Mouse (Mus musculus) adrenal gland, adult 18-20 months (tissue): Measurements from ENCODE around the gene Fchsd2. TPM values are rescaled to one million over a fixed set of nuclear protein-coding genes. Genes with fewer than 3 reads are reported as not detected.
A peak's percentile ranks its signal among the peaks of the same experiment; 100 is the strongest.

Experiments used
- DNase-seq, 2 experiments: peaks; one replicate each; pipeline ENCODE4 v3.0.0; 2021 to 2022; ENCODE audit warnings: low spot score in 2 of 2
- long read RNA-seq, 2 experiments: library from polyadenylated mRNA; stranded (forward); transcript quantifications; one replicate each; pipeline ENCODE4 v2.0.0; 2021
- total RNA-seq, 2 experiments: library from RNA; stranded (reverse); gene quantifications; 1 replicate in 1 of 2; 2 replicates in 1 of 2; pipeline ENCODE4 v1.2.3; 2021

Gene Fchsd2
- total RNA-seq, result 10 to 100 TPM; 15.9 to 18.8 TPM
- long read RNA-seq, experiment 1, partial matches to known transcripts, result 0 of 2 reads
- long read RNA-seq, experiment 1, other reads (novel, unspliced or antisense), result 2 of 2 reads
- long read RNA-seq, experiment 2, full-length matches to known transcripts, result 4 of 49 reads
- long read RNA-seq, experiment 2, partial matches to known transcripts, result 1 of 49 reads
- long read RNA-seq, experiment 2, other reads (novel, unspliced or antisense), result 44 of 49 reads

DNA sequence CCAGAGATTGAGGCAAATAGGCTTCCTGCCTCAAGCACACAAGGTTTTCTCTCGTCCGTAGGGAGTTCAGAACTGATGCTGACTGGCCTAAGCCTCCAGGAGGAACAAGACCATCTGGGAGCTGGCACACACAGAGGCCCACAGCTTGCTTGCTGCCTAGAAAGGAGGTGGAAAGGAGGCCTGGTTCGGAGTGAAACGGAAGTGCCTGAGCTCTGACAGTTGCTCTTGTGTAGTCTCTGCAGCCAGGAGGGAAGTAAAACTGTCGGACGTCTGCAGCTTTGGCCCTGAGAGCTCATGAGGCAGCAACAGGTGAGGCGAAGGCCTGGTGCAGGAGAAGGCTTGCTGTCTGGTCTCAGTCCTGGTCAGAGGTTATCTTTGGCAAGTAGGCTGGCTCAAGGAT, at the start of gene Fchsd2:
Gene Fchsd2 (plus strand): TSS at position 246 of the 400 bp plus-strand sequence.
- no peak for DNase-seq

DNA sequence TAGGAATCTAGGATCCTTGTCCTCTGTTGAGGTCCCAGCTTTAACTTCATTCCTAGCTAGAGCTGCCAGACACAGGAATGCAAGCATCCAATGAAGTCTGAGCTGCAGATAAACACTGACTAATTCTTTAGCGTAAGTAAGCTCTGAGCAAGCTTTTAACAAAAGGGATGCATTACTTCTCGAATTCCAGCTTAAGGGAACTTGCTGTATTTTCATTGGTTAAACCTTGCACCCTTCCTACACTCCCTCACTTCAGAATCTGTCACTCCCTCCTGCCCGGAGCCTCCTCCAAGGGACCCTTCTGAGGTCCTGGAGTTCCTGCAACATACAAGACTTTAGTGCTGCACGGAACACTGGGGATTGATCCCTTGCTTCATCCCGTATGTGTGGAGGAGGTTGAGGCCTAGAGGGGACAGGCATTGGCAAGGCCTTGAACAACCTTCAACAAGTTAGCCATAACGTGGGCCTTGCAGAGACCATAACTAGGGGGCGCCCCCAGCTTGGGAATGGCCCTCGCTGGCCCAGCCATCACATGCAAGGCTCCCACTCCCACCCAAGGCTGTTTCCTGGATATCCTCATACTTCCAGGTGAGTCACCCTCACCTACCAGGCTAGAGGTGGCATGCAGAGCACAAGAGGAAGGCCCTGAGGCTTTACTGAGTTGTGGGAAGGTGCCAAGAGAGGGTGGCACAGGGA, 48.7 kb upstream of the Fchsd2 start:
- DNase-seq, result no peak

DNA sequence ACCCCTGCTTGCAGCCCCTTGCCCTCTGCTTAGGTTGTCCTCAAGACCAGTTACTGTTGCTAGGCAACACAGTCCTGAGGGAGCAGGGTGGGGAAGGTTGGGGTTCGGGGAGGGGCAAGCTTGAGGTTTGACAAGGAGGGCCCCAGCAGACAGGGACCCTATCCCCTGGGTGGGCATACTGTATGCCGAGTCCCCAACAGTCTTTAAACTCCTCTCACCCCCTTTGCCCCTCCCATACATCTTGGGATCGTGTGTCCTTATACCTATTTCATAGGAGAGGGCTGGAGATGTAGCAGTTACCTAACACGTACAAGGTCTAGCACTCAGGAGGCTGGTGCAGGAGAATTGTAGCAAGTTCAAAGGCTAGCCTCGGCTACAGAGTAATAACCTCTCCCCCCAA, 44.4 kb upstream of the Fchsd2 start:
- DNase-seq, result no peak

DNA sequence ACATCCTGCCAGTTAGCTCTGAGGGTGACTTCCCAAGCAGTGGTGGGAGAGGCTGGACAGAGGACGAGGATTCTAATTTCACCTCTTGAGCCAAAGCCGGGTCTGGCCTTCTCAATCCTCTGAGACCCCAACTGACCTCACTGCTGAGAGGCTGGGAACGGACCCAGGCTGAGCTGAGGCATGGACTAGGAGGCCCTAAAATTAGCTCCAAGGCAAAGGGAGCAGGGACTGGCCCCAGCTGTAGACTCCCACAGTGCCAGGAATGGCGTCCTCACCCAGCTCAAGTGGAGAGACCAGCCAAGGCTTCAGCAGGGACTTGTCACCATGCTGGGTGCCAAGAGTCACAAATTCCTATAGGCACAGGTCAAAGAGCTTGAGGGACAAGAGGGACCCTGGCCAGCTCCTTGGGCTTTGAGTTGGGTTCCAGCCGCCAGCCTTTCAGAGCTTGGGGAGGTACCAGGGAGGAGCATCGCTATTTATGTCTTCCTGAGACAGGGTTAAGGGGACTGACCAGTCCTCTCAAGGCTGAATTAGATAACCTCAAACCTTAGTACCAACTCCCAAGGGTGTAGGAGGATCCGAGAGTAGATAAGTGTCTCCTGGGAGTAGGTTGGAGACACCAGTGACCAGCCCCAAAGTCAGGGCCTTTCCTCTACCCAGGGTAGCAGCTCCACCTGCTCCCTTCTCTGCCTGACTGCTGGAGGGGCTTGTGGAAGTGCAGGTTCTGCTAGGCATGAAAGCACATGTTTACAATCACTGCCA, 43.2 kb upstream of the Fchsd2 start:
- no peak for DNase-seq

DNA sequence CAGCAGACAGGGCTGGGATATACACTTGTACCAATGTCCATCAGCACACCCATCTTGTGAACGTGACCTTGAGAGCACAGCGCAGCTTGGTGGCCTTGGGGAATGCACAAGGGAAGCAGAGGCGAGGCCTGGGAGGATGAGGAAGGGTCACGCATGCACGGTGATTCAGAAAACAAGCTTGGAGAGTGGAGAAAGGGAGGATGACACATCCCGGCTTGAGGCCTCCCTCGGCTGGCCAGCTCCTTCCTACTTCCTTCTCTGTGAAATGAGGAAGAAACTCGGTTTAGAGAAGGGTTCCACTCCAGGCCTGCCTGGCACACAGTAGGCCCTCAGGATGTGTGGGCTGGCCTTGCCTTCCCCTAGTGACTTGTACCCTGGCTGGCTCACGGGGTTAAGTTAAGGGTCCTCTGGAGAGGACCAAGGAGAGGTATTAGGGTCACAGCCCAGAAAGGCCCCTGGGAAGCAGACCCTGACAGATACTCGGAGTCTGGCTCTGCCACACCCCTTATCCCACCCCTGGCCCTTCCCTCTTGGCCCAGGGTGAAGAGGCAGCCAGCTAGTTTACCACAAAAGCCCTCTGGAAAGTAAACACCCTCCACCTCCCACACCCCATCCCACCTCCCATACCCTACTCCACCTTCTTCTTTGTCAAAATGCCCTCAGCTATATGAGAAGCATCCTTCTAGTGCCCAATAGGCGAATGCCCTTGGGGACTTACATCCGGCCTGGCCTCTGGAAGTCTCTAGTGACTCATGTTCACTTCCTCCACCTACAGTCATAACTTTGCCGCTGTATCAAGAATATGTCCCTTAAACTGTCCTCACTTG, 41.7 kb upstream of the Fchsd2 start:
- DNase-seq, result peak; percentile 28 to 34

DNA sequence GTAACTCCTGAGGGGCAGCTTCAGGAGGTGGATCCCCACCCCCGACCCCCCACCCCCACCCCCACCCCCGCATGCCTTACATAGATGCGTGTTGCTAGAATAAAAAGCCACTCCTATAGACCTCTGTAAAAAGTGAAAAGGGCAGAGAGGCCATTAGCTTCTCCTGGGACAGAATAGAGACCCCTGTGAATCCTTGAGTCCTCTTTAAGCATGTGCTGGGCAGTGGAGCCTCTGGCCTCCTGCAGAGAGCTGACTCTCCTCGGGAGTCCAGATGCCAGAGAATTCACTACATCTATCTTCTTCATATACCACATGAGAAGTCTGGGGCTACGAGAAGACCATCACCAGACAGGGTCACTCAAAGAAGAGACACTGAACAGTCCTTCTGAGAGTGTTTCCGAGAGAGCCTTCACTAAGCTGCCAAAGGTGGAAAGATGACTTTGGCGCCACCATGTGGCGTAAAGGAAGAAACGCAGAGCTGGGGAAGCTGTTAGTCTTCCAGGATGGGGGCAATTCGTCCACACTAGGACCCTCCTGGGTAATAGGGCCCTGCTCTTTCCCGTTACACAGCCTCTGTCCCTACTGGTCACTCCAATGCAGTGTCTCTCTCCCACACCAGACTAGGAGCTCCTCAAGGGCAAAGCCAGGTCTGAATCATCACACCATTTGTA, 41.0 kb upstream of the Fchsd2 start:
- DNase-seq, result peak; percentile 52 to 58

DNA sequence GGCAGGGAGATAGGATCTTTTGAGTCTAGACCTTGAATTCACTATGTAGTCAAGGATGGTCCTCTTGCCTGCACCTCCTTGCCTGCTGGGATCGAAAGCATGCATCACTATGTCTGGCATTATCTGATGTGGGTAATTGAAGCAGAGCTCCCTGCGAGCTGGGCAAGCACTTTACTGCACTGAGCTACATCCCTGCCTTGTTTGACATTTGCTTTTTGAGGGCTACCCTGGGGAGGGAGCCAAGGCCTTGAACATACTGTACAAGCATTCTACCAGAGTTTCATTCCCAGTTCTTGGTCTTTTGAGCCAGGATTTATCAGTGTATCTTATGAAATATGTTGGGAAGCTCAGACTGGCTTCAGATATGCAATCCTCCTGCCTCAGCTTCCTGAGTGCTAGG, 39.5 kb upstream of the Fchsd2 start:
- no peak for DNase-seq

DNA sequence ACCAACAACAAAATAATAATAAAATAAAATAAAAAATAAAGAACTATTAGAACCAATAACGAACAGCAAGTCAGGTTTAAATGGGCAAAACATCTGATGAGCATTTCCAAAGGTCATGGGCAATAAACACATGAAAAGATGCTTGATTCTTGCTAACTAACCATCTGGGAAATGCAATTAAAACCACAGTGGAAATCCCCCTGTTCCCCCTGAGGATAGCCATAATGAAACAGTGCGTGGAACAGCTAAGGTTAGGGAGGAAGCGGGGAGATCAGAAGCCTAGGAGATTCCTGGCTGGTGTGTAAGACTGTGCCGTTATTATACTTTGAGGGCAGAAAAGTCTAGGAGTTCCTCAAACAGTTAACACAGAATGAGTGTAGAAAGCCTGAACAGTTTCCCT, 35.4 kb upstream of the Fchsd2 start:
- no peak for DNase-seq

DNA sequence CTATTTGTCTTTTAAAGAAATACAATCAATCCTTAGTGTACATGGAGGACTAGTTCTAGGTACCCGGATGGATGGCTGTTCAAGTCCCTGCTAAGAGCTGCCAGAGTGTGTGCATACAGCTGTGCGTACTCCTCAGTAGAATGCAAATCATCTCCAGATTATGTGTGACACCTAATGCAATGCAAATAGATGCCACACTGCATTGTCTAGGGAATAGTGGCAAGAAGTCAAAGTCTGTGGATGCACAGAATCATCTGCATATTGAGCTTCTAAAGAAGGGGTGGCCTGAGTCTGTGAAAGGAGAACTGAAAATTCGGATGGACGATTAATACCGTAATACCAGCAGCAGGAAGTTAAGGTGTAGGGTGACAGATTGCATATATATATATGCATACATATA, 33.5 kb upstream of the Fchsd2 start:
- no peak for DNase-seq

DNA sequence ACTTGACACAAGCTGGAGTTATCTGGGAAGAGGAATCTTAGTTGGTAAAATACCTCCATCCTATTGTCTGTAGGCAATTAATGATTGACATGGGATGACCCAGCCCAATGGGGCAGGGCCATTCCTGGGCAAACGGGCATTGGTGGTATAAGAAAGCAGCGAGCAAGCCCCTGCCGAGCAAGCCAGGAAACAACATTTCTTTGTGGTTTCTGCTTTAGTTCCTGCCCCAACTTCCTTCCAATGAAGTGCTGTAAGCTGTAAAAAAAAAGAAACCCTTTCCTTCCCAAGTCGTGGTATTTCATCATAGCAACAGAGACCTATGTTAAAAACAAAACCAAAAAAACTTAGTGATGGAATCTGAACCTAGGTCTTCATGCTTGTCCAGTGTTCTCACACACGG, 32.2 kb upstream of the Fchsd2 start:
- DNase-seq, result no peak

DNA sequence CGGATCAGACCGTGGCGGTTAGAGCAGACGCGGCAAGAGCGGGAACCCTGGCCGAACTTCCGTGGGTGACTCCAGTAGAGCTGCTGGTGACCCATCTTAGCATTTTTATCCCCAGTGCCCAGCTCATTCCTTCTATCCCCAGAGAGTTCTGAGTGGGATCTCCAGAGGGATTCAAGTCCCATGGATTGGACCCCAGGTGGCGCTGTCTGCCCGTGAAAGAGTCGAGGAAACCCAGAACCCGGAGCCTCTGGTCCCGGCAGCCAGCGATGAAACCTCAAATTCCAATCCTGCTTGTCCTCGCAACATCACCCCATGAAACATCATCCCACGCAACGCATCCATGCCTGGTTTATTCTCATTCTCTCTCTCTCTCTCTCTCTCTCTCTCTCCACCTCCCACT, 31.3 kb upstream of the Fchsd2 start:
- DNase-seq, result peak; percentile 88 to 90

DNA sequence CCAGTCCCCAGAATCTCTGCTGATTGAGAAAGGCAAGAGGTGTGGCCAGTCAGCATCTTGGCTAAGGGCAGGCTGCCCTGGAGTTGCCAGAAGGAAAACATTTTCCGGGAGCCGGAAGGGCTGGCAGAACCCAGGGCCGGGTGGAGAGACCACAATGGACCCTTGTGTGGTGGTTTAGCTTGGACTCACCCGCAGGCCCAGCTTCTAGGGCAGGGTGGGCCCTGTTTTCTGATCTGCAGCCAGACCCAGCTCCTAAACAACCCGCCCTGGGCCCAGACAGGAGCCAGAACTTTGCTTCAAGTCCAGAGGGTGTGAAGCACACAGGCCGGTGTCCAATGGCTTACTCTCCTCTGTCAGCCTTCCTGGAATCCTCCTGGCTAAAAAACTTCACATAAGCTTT, 30.4 kb upstream of the Fchsd2 start:
- no peak for DNase-seq

DNA sequence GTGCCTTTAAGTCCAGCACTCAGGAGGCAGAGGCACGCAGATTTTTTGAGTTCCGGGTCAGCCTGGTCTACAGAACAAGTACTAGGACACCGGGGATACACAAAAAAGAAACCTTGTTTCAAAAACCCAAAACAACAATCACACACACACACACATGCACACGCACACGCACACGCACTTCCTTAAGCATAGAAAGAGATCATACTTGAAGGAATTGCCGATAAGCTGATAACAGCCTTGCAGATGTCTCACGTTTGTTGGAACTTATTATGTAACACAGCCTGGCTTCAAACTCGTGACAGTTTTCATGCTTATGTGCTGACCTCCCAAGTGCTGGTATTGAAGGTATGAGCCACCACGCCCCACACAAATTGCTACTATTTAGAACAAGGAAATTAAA, 29.1 kb upstream of the Fchsd2 start:
- DNase-seq, result no peak

DNA sequence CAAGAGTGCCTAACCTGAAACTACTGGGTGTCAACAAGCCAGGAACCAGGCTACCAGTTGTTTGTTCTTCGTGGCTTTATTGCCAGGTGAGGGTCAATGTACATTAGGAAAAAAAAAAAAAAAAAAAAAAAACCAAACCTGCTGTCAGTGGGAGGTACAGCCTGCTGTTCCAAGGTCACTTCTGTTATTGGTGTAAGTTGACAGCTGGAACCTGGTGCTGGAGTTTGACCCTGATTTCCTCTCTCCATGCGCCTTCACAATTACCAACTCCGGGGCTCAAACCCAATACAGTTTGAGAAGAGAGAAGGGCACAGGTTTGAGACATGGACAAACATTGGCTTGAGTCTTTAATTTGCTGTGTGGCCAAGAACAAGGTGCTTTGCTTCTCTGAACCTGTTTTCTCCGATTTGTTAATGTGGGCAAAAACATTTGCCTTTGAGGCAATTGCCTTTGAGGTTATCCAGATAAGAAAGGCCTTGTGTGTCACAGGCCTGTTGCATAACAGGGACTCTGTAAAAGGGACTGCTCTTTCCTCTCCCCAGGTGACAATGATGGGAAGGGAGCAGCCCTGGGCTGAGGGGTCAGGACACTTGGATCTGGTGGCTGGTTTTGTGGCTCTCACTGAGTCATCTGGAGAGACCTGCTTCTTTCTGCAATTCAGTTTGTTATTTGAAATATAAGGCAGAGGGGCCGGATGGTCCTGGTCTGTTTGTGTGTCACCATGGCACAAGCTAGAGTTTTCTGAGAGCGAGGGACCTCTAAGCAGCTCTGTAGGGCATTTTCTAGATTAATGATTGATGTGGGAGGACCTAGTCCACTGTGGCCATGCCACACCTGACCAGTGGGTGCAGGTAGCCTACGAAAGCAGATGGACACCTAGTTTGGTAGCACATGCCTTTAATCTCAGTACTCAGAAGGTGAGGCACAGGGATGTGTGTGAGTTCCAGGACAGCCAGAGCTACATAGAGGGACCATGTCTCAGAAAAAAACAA, 27.7 kb upstream of the Fchsd2 start:
- peak in 1 of 2 experiments; percentile 24 for DNase-seq

DNA sequence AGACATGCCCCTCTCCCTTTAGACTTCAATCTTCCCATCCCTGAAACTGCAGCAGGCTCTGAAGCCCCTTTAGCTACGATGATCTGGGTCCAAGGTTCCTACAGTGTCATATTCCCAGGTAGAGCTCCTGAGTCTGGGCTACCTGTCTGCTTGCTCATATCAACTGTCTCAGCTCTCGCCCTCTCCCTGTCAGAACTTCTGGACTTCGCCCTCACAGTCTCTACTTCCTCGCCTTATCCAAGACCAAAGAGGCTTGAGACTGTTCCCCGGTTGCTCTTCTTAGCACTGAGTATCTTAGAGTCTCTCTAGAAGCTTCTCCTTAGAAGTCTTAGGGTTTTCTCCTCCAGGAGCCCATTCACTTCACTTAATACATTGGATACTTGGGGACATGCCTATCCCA, 26.7 kb upstream of the Fchsd2 start:
- no peak for DNase-seq

DNA sequence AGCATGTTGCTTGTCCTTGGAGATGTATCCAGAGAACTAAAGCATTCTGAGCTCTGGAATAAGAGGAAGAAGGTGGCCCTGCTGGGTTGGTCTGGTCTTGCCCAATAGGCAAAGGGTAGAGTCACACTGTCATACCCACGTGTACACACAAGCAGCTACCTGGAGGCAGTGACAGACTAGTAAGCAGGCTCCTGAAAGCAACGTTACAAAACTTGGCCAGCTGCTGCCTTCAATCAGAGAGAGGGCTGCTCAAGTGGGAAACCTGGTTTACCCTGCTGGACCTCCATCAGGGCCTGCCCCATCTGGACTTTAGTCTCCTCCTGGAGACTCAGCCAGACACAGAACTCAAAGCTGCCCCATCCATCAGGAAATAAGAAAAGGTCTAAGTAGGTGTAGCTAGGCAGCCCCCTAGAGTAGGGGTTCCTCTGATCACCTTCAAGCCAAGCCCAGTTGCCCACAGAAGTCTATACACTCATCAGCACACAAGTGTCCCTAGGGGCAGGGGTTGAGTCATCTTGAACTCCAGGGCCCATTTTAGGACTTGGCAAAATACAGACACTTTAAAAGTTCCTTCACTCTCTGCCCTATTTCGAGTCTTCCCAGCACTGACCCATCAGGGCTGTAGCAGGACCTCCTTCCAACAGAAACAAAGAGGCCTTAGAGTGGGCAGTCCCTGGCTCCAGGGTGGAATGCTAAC, 25.9 kb upstream of the Fchsd2 start:
- no peak for DNase-seq

DNA sequence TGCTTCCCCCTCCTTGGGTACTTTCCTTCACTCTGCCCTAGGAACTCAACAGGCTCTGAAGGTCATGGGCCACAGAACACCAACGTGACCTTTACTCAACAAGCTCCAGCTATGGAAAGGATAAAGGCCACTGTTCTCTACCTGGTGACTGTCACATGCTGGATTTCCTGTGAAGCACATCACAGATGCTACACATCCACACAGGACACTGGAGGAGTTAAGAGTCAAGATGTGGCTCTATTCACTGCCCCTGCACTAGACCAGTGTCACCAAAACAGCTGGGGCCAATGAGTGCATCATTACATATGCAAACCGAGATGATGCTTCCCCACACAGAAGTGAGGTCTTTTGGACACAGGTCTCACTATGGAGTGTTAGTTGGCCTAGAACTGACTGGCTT, 25.1 kb upstream of the Fchsd2 start:
- DNase-seq, result no peak

DNA sequence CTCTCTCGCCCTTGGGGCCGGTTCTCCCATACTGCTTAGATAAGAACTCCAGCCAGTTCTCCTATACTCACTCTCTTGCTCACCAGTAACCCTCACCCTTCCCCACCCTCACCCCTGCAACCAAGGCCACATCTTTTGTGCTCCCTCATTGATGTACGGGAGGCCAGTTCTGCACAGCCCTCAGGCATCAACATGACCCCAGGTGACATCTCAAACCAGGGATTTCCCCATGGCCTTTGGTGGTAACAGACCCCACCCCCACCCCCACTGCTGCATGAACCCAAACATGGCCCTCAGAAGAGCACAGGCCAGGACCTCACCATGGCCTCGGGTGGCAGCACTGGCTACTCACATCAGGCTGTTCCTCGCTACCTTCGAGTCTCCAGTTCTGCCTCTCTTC, 23.4 kb upstream of the Fchsd2 start:
- no peak for DNase-seq

DNA sequence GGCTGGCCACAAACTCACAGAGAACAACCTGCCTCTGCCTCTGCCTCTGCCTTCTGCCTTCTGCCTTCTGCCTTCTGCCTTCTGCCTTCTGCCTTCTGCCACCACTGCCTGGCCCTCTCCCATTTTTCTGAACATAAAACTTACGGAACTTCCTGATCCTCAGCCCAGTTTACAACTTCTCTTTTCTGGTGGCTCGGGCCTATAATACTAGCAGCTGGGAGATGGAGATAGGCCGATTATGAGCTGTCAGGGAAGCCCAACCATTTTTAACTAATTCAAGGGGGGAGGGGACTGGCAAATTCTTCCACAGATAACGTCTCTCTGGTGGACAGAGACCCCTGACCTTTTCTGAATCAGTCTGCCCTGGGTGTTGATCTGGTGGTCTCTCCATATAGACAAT, 22.3 kb upstream of the Fchsd2 start:
- DNase-seq, result no peak
